Mouse (Mus musculus): Measurements from ENCODE around the gene Asic3.

DNA sequence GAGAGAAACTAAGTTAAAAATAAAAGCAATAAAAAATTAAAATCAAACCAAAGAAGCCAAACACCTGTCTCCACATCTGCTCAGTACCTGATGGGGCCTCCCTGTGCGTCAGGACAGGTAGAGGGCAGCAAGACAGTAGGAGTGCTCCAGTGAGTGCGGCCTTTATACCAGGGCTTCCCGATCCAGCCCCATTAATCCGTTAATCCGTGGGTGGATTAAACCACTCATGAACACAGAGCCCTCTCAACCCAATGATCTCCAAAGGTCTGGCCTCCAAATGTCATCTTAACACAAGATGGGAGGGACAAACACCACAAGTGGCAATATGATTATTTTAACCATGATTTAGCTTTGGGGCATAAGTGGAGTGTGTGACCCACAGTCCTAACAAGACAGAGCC lies 39.4 kb upstream of the Asic3 start:
- TF ChIP-seq CTCF (IDR thresholded peaks at IDR 0.05; ENCODE audit: insufficient read depth, low read depth, low read length), result no peak
- TF ChIP-seq POLR2A (IDR thresholded peaks at IDR 0.05; ENCODE audit: insufficient read depth, low read depth, low read length), result no peak

Measured in olfactory bulb, adult 2 months (tissue).